Mouse (Mus musculus) T-helper 2 cell (primary cell): ENCODE measurements around the gene Dyrk1a.

Source experiments
- in situ Hi-C: fragments of 300-600 bp; cut with MboI, MseI; formaldehyde crosslinking; loops from one replicate; pipeline ENCODE4 v1.15.1; 2025; ENCODE audit warnings: high pct_unique_total_duplicates

Gene Dyrk1a

DNA sequence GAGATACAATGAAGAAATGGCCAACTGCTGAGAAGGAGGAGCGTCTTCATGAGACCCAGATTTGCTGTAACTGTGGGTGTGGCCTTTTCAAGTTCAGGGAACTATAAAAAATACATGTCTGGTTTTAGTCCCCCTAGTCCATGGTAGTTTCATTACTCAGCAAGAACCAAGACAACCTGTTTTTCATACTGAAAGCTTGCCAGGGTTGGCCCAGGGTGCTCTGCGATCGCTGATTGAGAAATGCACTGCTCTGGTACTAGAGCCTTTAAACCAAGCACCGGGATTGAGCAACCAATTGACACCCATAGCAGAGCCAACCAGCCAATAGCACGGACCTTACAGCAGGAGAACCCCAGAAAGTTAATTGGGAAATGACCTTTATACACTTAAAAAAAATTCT, 13.6 kb upstream of the Dyrk1a start:
- in situ Hi-C loops = loop anchor here (10.0 kb wide), 1 partner anchor 1621 kb away; no protein-coding TSS in a partner anchor

- in situ Hi-C loops = loop anchor here (10.0 kb wide), 1 partner anchor 1624 kb away; no protein-coding TSS in a partner anchor
Measured at GRCm38 (mm10) chr16:94559282-94559681, 10.5 kb upstream of the Dyrk1a start.

DNA sequence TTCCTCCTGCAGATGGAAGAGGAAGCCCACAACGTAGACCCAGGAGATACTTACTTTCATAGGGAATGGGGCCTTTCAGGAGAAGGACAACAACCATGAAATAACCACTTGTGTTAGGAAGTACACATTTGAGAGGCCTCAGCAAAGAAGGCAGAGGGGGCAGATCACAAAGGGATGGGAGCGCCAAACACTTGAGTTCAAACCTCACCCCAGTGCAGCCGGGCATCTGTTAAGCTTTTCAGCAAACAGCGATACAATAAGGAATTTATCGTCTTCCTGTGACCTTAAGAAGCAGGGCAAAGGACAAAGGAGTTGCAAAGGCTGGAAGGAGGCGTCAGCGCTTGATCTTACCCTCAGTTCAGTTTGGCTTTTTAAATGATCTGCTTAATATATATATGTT, 10.0 kb upstream of the Dyrk1a start:
- in situ Hi-C loops = loop anchor here (5.0 to 10.0 kb wide), 4 partner anchors 32 to 1625 kb away; partner anchors contain the start of genes Kcnj6 and Vps26c

DNA sequence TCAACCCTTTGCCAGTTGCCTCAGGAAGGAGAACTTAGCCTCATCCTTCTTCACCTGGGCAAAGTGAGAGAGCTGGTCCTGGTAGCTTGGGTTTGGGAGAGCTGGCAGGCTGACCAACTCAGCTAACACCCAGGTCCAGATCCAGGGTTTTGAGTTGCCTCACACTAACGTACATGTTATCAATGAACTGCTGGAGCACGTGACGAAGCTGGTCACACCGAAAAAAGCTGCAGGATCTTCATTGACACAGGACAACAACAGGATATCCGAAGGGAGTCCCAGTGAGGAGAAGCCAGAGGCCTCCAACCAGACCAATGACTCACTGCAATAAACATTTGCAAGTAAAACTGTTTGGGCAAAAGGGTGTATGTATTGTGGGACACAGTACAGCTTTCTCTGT, 9.2 kb upstream of the Dyrk1a start:
- in situ Hi-C loops = loop anchor here (5.0 to 10.0 kb wide), 3 partner anchors 33 to 434 kb away; partner anchors contain the start of genes Kcnj6 and Vps26c

DNA sequence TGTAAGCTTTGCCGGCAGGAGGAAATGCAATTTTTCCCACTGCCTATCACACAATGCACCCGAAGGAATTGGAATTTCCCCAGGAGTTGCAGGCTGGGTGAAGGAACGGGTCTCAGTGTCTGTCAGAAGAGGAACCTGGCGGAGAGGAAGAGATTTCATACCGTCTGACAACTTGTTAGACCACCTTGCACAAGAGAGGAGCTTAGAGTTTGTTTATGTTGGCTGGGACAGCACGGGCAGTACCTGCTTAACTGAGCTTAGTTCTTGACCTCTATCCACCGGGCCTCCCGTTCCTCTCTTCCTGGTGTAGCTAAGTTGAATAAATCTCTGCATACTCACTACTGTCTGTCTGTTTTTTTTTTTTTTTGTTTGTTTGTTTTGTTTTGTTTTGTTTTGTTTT, 3.7 kb upstream of the Dyrk1a start:
- in situ Hi-C loops = loop anchor here (10.0 kb wide), 2 partner anchors 49 to 429 kb away; partner anchors contain the start of gene Kcnj6

DNA sequence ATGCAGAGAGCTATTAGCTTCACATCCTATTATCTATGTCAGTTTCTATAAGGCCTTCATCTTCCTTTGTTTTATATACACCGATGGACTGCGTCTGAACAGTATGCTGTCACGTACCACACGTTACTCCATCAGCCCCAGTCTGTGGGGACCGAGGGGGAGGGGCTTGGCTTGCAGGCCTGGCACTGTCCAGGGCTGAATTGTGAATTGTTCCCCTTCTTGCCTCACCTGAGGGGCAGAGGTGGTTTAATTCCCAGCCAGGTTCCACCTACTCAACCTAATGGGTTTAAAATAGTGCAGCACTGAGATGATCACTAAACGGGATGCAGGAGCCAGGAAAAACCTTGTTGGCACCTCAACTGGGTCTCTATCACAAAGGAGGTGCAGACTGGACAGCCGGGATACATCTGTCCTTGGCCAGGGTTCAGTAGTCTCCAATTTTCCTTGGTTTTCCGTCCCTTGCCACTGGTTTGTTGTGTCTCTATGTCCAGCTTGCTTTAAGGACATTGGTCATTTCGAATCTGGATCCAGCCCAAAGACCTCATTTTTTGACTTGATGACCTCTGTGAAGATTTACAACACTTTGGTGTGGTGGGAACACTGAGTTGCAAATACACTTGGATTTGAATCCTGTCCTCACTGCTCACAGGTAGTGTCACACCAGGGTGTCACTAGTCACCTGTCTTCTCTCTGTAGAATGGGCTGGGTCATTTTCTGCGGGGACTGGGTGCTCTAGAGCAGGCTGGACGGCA, 2.8 kb upstream of the Dyrk1a start:
- in situ Hi-C loops = loop anchor here (10.0 kb wide), 2 partner anchors 48 to 428 kb away; partner anchors contain the start of gene Kcnj6

DNA sequence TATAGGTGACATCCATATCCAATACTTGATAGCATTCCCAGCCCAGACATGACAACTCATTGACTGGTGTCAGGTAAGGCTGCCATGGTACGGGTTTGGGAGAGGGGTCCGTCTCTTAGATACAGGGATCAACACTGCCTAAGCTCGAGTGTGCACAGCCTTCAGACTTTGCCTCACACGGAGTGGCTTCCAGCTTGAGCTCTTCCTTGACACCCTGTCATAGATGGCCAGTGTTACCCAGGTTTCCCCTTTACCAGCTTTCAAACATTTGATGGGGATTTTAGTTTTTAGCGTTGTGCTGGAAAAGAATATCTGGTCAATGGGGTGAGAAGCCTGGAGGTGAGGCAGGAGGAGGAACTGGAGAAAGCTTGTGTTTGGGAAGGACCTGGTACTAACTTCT, 2.1 kb upstream of the Dyrk1a start:
- in situ Hi-C loops = loop anchor here (10.0 kb wide), 2 partner anchors 47 to 427 kb away; partner anchors contain the start of gene Kcnj6

GRCm38 (mm10) chr16:94568335-94569228, 1.2 kb upstream of the Dyrk1a start:
- in situ Hi-C loops = loop anchor here (10.0 kb wide), 2 partner anchors 46 to 426 kb away; partner anchors contain the start of gene Kcnj6

DNA sequence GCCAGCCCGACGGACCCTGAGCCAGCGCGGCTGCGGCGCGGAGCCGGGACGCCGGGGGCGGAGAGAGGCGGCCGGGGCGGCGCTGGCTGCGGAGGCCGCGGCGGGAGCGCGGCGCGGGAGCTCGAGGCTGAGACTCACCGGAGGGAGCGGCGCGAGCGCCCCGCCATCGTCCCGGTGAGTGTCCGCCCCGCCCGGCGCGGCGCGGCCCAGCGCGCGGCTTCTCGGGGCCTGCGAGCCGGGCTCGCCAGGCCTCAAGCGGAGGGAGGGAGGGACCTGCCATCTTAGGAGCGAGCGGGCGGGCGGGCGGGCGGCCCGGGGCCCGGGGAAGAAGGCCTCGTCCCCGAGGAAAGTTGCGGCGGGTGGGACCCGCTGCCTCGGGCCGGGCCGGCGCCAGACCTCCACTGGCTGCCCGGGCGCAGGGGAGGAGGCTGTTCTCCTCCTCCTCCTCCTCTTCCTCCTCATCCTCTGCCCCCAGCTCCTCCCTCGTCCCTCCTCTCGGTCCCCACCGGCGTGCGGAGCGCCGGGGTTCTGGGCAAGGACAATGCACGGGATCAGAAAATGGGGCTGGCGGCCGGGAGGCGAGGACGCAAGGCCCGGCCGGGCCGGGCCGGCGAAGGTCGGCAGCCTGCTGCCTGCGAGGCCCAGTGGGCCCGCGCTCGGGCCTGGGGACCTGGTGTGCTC, 691 bp downstream of the Dyrk1a start:
- in situ Hi-C loops = no loop called here

GRCm38 (mm10) chr16:94571111-94571993, 1.5 kb downstream of the Dyrk1a start:
- in situ Hi-C loops = no loop called here

GRCm38 (mm10) chr16:94572422-94572821, 2.6 kb downstream of the Dyrk1a start:
- in situ Hi-C loops = no loop called here

- in situ Hi-C loops = no loop called here
Measured at GRCm38 (mm10) chr16:94574025-94574717, 4.4 kb downstream of the Dyrk1a start.

- in situ Hi-C loops = no loop called here
Measured at GRCm38 (mm10) chr16:94574718-94575094, 4.9 kb downstream of the Dyrk1a start.

DNA sequence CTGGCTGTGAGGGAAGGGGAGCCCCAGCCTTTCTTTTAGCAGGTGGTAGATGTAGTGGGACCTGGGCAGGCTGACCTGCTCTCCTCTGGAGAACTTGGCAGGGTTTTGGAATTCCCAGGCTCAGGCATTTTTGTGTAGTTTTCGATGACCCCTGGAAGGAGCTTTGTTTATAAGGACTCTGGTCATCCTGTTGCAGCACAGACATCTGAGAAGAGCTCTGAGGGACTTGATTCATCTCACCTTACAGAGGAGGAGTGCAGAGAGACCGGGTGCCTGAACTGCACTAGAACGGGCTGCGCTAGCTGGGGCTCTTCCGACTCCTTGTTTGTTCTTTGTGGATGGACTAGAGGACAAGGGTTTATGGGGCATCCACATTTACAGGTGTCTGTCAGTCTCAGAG, 5.9 kb downstream of the Dyrk1a start:
- in situ Hi-C loops = no loop called here

DNA sequence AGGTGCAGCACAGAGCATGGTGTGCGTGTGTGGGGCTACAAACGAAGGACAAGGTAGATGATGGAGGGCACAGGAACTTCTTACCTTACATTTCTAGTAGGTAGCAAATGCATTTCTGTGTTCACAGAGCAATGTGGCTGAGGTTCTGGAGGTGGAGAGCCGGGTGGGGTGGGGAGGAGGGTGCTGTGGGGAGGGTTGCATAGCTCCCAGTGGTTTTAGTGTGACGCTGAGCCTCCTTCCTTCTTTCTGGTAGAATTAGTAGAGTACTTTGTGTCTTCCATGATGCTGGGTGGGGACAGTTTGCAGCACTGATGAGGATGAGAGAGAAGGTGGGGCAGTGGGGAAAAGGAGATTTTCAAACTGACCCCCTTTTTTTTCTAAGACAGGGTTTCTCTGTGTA, 9.5 kb downstream of the Dyrk1a start:
- in situ Hi-C loops = no loop called here

GRCm38 (mm10) chr16:94580844-94581405, 11.1 kb downstream of the Dyrk1a start:
- in situ Hi-C loops = no loop called here

DNA sequence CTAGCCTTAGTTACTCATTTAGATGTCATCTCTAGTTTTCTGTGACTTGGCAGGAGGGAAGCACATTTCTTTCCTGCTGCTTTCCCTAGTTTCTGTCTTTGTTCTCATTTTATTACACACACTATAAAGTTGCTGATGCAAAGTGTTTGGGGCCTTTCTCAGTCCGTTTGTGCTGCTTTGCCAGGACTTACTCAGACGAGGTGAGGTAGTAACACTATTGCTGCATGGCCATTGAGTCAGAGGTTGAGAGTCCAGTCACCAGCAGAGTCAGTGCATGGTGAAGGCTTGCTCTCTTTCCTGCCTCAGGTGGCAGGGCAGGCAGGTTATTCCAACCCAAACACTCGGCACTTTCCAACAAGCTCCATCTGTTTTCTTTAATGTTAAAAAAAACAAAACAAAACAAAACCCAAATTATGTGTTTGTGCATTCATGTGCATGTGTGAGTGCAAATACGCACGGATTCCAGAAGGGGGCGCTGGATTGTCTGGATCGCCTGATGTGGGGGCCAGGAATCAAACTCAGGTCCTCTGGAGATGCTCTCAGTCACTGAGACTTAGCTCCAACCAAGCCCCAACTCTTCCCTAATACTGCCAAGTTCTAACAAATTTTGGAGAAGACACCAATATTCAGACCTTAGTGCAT, 16.7 kb downstream of the Dyrk1a start:
- in situ Hi-C loops = no loop called here

DNA sequence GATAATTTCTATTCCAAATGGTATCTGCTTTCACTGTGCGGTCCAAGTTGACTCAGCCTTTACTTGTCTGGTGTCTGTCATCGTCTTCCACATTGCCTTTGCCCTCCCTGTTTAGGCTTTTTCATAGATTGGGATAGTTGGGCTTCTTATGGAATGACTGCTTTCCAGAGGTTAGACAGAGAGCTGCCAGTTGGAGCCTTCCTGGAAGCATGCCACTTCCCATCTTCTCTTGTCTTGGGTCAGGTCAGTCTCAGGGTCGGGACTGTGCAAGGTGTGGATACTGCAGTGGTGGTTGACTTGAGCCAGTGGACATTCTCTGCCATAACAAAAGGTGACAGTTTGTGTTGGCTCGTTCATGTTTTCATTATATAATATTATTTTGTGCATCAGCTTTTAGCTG, 17.7 kb downstream of the Dyrk1a start:
- in situ Hi-C loops = no loop called here

DNA sequence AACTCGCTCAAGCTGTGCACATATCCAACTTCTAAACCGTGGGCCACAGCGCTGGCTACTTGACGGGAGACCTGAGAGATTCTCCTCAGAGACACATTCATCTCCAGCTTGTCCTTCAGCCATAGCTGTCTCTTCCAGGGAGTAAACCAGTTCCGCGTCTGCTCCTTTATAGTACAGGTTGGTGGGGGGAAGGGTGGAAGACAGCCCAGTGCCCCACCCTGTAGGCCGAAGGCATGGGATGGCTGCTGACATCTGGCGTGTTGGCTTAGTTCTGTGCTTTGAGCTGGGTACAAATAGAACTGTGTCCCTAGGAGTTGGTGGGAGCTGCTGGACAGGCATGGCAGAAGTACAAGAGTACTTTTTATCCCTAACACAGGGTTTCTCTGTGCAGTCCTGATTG, 18.4 kb downstream of the Dyrk1a start:
- in situ Hi-C loops = no loop called here
